Mouse (Mus musculus) kidney, embryonic 16.5 days (tissue): ENCODE measurements around the gene Sdc4. TPM values are rescaled to one million over a fixed set of nuclear protein-coding genes. Genes with fewer than 3 reads are reported as not detected.

Source experiments
- ATAC-seq: fragments of 200-750 bp; cut with Nextera tagmentation; 2 replicates; pipeline ENCODE4 v1.8.0; 2017; ENCODE audit warnings: moderate TSS enrichment; ENCODE audit not compliant: low FRiP score, low TSS enrichment
- H3K27ac ChIP-seq: fragments of 300-500 bp; sonication (generic); 2 replicates; pipeline ENCODE4 v1.5.1; 2014; ENCODE audit warnings: low read length
- H3K27me3 ChIP-seq: fragments of 300-500 bp; sonication (generic); 2 replicates; pipeline ENCODE4 v1.6.1; 2014; ENCODE audit warnings: low read length, control low read depth, mixed read lengths; ENCODE audit not compliant: insufficient read depth
- H3K36me3 ChIP-seq: fragments of 300-500 bp; sonication (generic); 2 replicates; pipeline ENCODE4 v1.6.1; 2014; ENCODE audit warnings: low read length, control low read depth, mixed read lengths; ENCODE audit not compliant: insufficient read depth
- H3K4me1 ChIP-seq: fragments of 300-500 bp; sonication (generic); 2 replicates; pipeline ENCODE4 v1.6.1; 2014; ENCODE audit warnings: low read length, control low read depth, mixed read lengths; ENCODE audit not compliant: insufficient read depth
- H3K4me2 ChIP-seq: fragments of 300-500 bp; sonication (generic); replicated peaks from 2 replicates; pipeline ENCODE4 v1.6.1; 2014; ENCODE audit warnings: low read depth, low read length
- H3K4me3 ChIP-seq: fragments of 300-500 bp; sonication (generic); 2 replicates; pipeline ENCODE4 v1.5.1; 2014; ENCODE audit warnings: mild to moderate bottlenecking, low read length
- H3K9ac ChIP-seq: fragments of 300-500 bp; sonication (generic); replicated peaks from 2 replicates; pipeline ENCODE4 v1.6.1; 2014; ENCODE audit warnings: low read length
- H3K9me3 ChIP-seq: fragments of 300-500 bp; sonication (generic); 2 replicates; pipeline ENCODE4 v1.6.1; 2016; ENCODE audit warnings: low read length, control low read depth
- WGBS: fragments of 180-500 bp; shearing (Covaris S2); extraction: QIAGEN DNeasy Blood & Tissue Kit; methylation state at CpG from one replicate; pipeline ENCODE4 v1.1.7; 2014; 5-methylcytosine and 5-hydroxymethylcytosine counted together
- polyA plus RNA-seq: library from polyadenylated mRNA; unstranded; fragments of >200 nt; fragmentation: Nextera tagmentation; extraction: Ambion mirVana; gene quantifications from 2 replicates; pipeline ENCODE4 v1.2.1, GENCODE M21; 2015

Gene Sdc4
- polyA plus RNA-seq, 1 experiment from 2014 or later = 209 TPM

GRCm38 (mm10) chr2:164441731-164442130, 2.0 kb downstream of the Sdc4 start:
- H3K36me3 ChIP-seq = no peaks in the 10 kb centered on the region
- WGBS = 18% methylated on average over 7 of the region's 7 CpGs
- H3K4me2 ChIP-seq = peak overlapping the region; percentile 58
- H3K27ac ChIP-seq = peak overlapping the region; percentile 87
- no peak for ATAC-seq
- no peaks in the 10 kb centered on the region for H3K27me3 ChIP-seq
- peak overlapping the region; percentile 76 for H3K4me3 ChIP-seq
- H3K9me3 ChIP-seq = no peaks in the 10 kb centered on the region
- H3K4me1 ChIP-seq = peaks cover 56% of the 10 kb centered on the region
- peak overlapping the region; percentile 82 for H3K9ac ChIP-seq

GRCm38 (mm10) chr2:164441155-164441554, 2.5 kb downstream of the Sdc4 start:
- Histone ChIP-seq H3K9me3 (no peaks in the 10 kb centered on the region), H3K4me1 (peaks cover 61% of the 10 kb centered on the region), H3K36me3 (no peaks in the 10 kb centered on the region), H3K4me2 (peak overlapping the region; percentile 58), H3K27me3 (no peaks in the 10 kb centered on the region), H3K27ac (peak overlapping the region; percentile 87), H3K4me3 (peak overlapping the region; percentile 76), H3K9ac (peak overlapping the region; percentile 82)
- no peak for ATAC-seq
- WGBS = 24% methylated on average over 8 of the region's 8 CpGs

- H3K9ac ChIP-seq = 0 out of 2 replicates have a peak overlapping the region, but pooled peaks have one; percentile 82
- H3K9me3 ChIP-seq = no peaks in the 10 kb centered on the region
- H3K4me2 ChIP-seq = peak overlapping the region; percentile 58
- ATAC-seq = no peak
- peak overlapping the region; percentile 76; the same call in 1 of the 2 replicates for H3K4me3 ChIP-seq
- H3K36me3 ChIP-seq = no peaks in the 10 kb centered on the region
- WGBS = 55% methylated on average over 5 of the region's 5 CpGs
- H3K4me1 ChIP-seq = peaks cover 70% of the 10 kb centered on the region
- 0 out of 2 replicates have a peak overlapping the region, but pooled peaks have one; percentile 95 for H3K27ac ChIP-seq
- H3K27me3 ChIP-seq = no peaks in the 10 kb centered on the region
Observed at GRCm38 (mm10) chr2:164440314-164440713, 3.4 kb downstream of the Sdc4 start.

- no peaks in the 10 kb centered on the region for H3K27me3 ChIP-seq
- H3K4me3 ChIP-seq = peak overlapping the region; percentile 16
- no peaks in the 10 kb centered on the region for H3K9me3 ChIP-seq
- ATAC-seq = no peak
- peak overlapping the region; percentile 45 for H3K4me2 ChIP-seq
- H3K27ac ChIP-seq = peak overlapping the region; percentile 95
- 65% methylated on average over 3 of the region's 3 CpGs for WGBS
- no peaks in the 10 kb centered on the region for H3K36me3 ChIP-seq
- peak overlapping the region; percentile 39; the same call in 1 of the 2 replicates for H3K9ac ChIP-seq
- peaks cover 83% of the 10 kb centered on the region for H3K4me1 ChIP-seq
Observed at GRCm38 (mm10) chr2:164439001-164439421, 4.7 kb downstream of the Sdc4 start.

- H3K27me3 ChIP-seq = no peaks in the 10 kb centered on the region
- no peak for ATAC-seq
Observed at GRCm38 (mm10) chr2:164438257-164438656, 5.4 kb downstream of the Sdc4 start.

GRCm38 (mm10) chr2:164437710-164438109, 6.0 kb downstream of the Sdc4 start:
- Histone ChIP-seq H3K9me3 (no peaks in the 10 kb centered on the region), H3K27me3 (no peaks in the 10 kb centered on the region), H3K27ac (peak overlapping the region; percentile 95), H3K4me3 (0 out of 2 replicates have a peak overlapping the region, but pooled peaks have one; percentile 16), H3K36me3 (no peaks in the 10 kb centered on the region), H3K9ac (no peak overlapping the region), H3K4me2 (peak overlapping the region; percentile 45), H3K4me1 (peaks cover 88% of the 10 kb centered on the region)
- peak; percentile 22; the same call in 1 of the 2 replicates for ATAC-seq
- WGBS = 19% methylated on average over 6 of the region's 6 CpGs

More at GRCm38 (mm10) chr2:164438257-164438656, 5.4 kb downstream of the Sdc4 start:
- Histone ChIP-seq H3K27ac (peak overlapping the region; percentile 95), H3K9ac (0 out of 2 replicates have a peak overlapping the region, but pooled peaks have one; percentile 39), H3K36me3 (no peaks in the 10 kb centered on the region), H3K4me2 (peak overlapping the region; percentile 45), H3K4me3 (peak overlapping the region; percentile 16), H3K9me3 (no peaks in the 10 kb centered on the region), H3K4me1 (peaks cover 83% of the 10 kb centered on the region)
- 24% methylated on average over 8 of the region's 8 CpGs for WGBS

- peak overlapping the region; percentile 45 for H3K4me2 ChIP-seq
- peak; percentile 62 for ATAC-seq
- H3K9me3 ChIP-seq = no peaks in the 10 kb centered on the region
- H3K4me1 ChIP-seq = peaks cover 96% of the 10 kb centered on the region
- no peaks in the 10 kb centered on the region for H3K36me3 ChIP-seq
- no peaks in the 10 kb centered on the region for H3K27me3 ChIP-seq
- H3K4me3 ChIP-seq = peak overlapping the region; percentile 16; the same call in 1 of the 2 replicates
- peak overlapping the region; percentile 95 for H3K27ac ChIP-seq
- 32% methylated on average over 3 of the region's 3 CpGs for WGBS
- peak overlapping the region; percentile 59 for H3K9ac ChIP-seq
Observed at GRCm38 (mm10) chr2:164436961-164437360, 6.7 kb downstream of the Sdc4 start.

- H3K9ac ChIP-seq = peak overlapping the region; percentile 59
- H3K27ac ChIP-seq = peak overlapping the region; percentile 95
- 11% methylated on average over 8 of the region's 8 CpGs for WGBS
- H3K36me3 ChIP-seq = no peaks in the 10 kb centered on the region
- peak overlapping the region; percentile 16; the same call in 1 of the 2 replicates for H3K4me3 ChIP-seq
- no peak for ATAC-seq
- peaks cover 100% of the 10 kb centered on the region for H3K4me1 ChIP-seq
- H3K4me2 ChIP-seq = peak overlapping the region; percentile 45
- H3K9me3 ChIP-seq = no peaks in the 10 kb centered on the region
- no peaks in the 10 kb centered on the region for H3K27me3 ChIP-seq
Observed at GRCm38 (mm10) chr2:164436215-164436913, 7.3 kb downstream of the Sdc4 start.

- H3K36me3 ChIP-seq = no peaks in the 10 kb centered on the region
- peak overlapping the region; percentile 95 for H3K27ac ChIP-seq
- no peaks in the 10 kb centered on the region for H3K27me3 ChIP-seq
- peaks cover 100% of the 10 kb centered on the region for H3K4me1 ChIP-seq
- no peaks in the 10 kb centered on the region for H3K9me3 ChIP-seq
- no peak overlapping the region for H3K4me3 ChIP-seq
- H3K4me2 ChIP-seq = peak overlapping the region; percentile 45
- whole genome bisulfite sequencing = 15% methylated on average over 5 of the region's 5 CpGs
- H3K9ac ChIP-seq = peak overlapping the region; percentile 12; the same call in 1 of the 2 replicates
- ATAC-seq = no peak
Observed at GRCm38 (mm10) chr2:164435216-164436090, 8.2 kb downstream of the Sdc4 start.
